ENCODE assay signal across 14 mouse cellular contexts in genomic region chr6:93616926-93617325, GRCm38 (mm10).
"Had no signal": no experiment of that assay in that cellular context is flagged by ENCODE, and none has a peak within 500 bp of the region (broad histone marks: within the 10 kb centered on the region; RNA-seq: fewer than 3 reads in every experiment).

No protein-coding gene starts in this region.

- DNase-seq: kidney, adult 18-20 months; kidney, postnatal 10 days; kidney, postnatal 4 days; lung, adult 2 months; lung, postnatal 36 days; right cerebral cortex, adult 18-20 months; spleen, adult 18-20 months; thymus, adult 2 months; thymus, postnatal 36 days had no signal

- H3K4me2 ChIP-seq: liver, embryonic 11.5 days; liver, embryonic 15.5 days had no signal

- H3K4me1 ChIP-seq: limb, embryonic 10.5 days; liver, embryonic 15.5 days had no signal

- ATAC-seq: lung, postnatal 0 days; midbrain, embryonic 16.5 days had no signal

- H3K9me3 ChIP-seq: limb, embryonic 10.5 days; liver, embryonic 15.5 days had no signal

- H3K36me3 ChIP-seq: limb, embryonic 10.5 days; liver, embryonic 15.5 days had no signal

- H3K27me3 ChIP-seq: liver, embryonic 15.5 days had no signal

- H3K9ac ChIP-seq: liver, embryonic 15.5 days had no signal

- H3K27ac ChIP-seq: limb, embryonic 10.5 days; liver, embryonic 15.5 days had no signal

- H3K4me3 ChIP-seq: limb, embryonic 10.5 days; liver, embryonic 15.5 days had no signal
